Mouse (Mus musculus) left cerebral cortex, postnatal 36 days (tissue): Measurements from ENCODE around the gene Tm4sf5. TPM values are rescaled to one million over a fixed set of nuclear protein-coding genes. Genes with fewer than 3 reads are reported as not detected.
"Not testable (repeated sequence)": the region's sequence is repeated elsewhere in the genome, so short reads cannot be mapped to it uniquely, and the experiment has no call there.

Experiments used
- DNase-seq, 2 experiments: peaks; one replicate each; pipeline ENCODE4 v3.0.0; 2021 to 2022; ENCODE audit warnings: low spot score in 2 of 2, mixed read lengths in 1 of 2
- intact Hi-C: fragments of 180-260 bp; cut with DNase I; formaldehyde crosslinking; loops from one replicate; pipeline ENCODE4 v1.15.1; 2025
- total RNA-seq, 2 experiments: library from RNA; stranded (reverse); gene quantifications; 2 replicates each; pipeline ENCODE4 v1.2.3; 2021

The Tm4sf5 gene
- not detected for total RNA-seq

DNA sequence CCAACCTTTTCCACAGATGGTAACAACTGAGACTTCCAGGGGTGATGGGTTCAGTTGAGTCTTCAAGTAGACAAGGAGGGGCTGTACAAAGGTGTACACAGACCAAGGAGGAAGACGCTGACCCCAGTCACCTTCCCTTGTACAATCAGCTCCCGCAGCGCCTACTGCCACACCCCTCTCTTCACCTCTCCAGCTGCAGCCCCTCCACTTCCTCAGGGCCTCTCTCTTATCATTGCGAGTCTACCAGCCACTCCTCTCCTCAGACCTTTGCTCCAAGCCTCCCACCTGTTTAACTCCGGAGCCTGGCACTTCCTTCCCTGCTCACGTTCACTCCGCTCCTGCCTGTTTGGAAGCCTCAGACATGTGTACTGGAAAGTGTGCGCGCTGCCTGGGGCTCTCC lies at the start of gene Tm4sf5:
Tm4sf5 (plus strand) TSS at position 275 of the 400 bp plus-strand sequence.
- intact Hi-C loops: loop anchor here (5.0 kb wide), 3 partner anchors 53 to 93 kb away; partner anchors contain the start of genes Arrb2, Med11 and Pelp1
- DNase-seq: no peak

DNA sequence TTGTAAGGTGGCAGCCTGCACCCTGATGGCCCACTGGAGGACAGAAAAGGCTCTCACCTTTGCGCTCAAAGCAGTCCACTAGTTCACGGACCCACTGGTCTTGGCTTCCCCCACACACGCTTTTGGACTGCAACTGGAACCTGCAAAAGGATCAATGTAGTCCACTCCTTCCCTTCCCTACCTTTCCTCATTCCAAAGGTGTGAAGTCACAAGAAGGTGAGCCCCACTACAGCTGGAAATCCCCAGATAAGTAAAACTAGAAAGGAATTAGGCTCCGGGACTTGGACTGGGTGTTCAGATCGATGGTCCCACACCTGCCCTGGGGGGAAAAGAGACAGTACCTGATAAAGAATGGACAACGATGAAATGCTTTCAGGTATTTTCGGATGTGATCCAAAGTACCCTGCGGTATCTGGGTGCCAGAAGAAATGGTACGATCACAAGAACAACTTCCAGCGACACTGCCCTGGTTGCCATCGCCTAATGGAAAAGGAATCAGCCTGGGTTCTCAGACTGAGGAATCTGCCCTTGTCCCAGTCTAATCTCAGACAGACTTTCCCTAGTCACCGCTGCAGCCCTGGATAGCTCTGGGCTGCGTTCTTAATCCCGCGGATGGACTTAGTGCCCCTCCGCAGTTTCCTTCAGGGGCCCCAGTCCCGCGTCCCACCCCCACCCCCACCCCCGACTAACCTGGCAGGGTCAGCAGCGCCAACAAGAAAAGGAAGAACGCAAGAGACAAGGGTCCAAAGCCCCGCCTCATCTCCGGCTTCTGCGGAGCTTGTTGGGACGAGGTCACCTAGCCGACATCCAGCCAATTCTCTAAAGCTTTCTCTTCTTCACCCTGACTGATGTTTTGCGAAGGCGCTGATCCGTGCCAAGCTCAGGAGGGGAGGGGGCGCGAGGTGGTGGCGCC lies 46.1 kb upstream of the Tm4sf5 start, which contains the start of gene Zmynd15:
Zmynd15 (plus strand) TSS at position 746 of the 913 bp plus-strand sequence.
- intact Hi-C loops: no loop called here
- no peak for DNase-seq

DNA sequence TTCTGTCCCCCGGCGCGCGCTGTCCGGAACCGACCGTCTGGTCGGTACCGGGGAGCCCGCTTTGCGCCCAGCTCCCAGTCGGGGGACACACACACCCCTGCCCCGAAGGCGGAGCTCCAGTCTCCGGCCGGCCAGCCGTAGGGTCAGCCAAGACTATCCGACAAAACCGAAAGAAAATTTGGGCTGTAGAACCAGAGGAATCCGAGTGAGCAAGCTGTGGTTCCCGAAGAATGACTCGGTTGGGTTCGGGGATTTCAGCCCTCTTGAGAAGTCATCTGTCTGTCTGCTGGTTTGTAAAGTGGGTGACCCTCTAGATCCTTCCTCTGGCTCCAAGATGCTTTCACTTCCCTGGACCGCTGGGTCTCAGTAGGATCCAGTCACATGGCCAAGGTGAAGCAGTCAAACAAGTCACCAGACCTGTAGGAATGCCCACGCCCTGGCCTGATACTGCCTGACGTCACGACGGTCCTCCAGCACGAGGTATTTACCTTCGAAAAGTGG lies 45.4 kb upstream of the Tm4sf5 start, which contains the start of gene Cxcl16:
Cxcl16 (minus strand) TSS at position 384 of the 501 bp plus-strand sequence.
- DNase-seq: no peak
- intact Hi-C loops: no loop called here

DNA sequence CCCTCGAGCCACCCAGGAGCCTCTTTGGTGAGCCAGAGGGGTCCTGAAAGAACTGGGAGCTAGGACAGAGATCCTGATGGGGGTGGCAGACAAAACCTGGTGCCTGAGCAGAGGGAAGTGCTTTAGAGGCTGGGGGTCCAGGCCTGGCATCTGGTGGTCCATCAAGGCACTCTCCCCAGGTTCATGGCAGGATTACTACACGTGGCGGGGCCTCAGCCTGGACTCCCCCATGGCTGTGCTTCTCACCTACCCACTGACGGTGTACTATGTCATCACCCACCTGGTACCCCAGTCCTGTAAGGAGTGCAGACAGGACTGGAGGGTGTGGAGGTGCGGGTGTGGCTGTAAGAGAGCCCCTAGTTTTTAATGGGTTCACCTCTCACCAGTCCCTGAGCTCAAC lies 41.1 kb upstream of the Tm4sf5 start:
- DNase-seq: no peak
- intact Hi-C loops: no loop called here

DNA sequence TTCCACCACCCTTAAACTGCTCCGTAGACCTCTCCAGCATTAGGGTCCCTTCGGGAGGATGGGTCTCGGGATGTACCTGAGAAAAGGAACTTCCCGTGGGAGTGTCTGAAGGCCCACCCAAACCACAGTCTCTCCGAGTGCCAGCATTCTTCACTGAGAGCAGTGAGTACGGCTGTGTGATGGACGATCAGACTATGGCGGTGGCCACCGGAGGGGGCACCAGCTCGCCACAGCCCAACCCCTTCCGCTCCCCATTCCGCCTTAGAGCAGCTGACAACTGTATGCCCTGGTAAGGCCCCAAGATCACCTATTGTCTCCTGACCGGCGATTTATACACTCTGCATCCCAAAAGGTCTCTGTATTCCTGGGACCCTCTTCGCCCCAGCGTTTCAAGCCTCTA lies 39.8 kb upstream of the Tm4sf5 start:
- no peak for DNase-seq
- intact Hi-C loops: no loop called here

DNA sequence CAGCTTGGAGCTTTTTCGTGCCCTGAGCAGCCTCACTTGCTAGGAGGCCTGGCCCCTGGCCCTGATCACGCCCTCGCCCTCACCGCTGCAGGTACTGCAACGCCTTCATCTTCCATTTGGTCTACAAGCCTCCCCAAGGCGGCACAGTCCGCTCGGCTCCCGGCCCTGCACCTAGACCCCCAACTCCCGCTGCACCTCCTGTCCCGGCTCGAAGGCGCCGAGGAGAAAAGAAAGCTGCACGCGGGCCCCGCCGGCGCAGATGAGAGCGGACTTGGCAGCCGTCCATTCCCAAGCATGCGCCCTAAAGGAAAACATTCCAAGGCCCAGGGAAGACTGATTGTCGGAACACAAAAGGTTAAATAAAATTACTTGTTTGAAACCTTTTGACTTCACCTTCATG lies 39.2 kb upstream of the Tm4sf5 start:
- DNase-seq: no peak
- intact Hi-C loops: no loop called here

DNA sequence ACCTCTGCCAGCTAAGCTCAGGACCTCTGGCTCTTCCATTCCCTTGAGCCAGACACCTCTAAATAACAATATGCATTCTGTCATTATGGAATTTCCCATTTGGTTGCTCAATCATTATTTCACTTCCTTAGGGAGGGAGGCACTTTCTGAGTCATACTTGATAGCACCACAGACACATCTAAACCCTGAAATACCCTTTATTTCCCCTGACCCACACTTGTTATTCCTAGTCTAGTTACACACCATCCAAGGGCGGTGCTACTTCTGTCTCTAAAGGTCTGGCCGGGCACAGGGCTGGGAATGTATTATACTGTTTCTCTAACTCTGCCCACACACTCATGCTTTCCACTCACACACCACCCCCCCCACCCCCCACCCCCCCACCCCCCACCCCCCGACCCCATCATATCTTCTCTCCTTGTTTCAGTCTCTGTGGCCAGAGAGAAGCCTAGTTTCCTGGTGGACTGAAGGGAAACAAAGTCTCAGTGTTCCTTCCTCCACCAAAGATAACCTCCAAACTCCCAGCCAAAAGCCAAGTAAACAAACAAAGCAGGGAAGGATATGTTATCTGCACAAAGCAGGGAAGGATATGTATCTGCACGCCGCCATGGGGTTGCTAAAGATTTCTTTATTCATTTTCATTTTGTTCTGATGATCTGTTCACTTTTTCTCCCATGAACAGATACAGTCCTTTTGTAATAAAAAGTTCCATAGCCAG lies 37.0 kb upstream of the Tm4sf5 start:
- no peak for DNase-seq
- intact Hi-C loops: no loop called here

DNA sequence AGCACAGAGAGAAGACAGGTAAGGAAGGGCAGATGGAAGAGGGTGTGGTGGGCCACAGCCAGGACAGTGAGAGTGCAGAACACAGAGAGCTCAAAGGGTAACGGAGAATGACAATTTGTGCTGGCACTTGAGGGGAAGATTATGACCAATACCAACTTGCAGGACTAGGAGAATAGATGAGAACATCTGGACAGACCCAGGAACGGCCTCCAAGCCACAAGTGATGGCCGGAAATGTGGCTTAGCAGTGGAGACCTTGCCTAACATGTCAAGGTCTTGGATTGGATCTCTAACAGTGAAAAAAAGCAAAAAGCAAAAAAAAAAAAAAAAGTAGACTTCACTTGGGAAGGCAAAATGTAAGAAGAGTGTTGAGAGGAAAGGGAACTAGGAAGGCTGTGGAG lies 35.3 kb upstream of the Tm4sf5 start:
- DNase-seq: no peak
- intact Hi-C loops: no loop called here

DNA sequence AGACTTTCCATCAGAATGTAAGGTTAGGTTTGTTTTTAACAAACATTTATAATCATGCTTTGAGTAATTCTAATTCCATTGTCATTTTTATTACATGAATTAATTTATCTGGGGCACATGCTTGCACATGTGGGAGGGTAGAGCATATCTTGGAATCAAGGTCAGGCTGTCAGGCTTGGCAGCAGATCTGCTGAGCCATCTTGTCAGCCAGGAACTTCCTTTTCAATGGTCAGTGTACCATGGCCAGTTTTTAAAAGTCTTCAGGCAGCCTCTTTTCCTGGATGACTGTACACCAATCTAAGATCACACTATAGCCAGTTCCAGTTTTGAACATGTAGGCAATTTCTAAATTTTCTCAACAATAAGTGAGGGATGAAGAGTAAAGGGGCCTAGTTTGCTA lies 32.3 kb upstream of the Tm4sf5 start:
- DNase-seq: no peak

DNA sequence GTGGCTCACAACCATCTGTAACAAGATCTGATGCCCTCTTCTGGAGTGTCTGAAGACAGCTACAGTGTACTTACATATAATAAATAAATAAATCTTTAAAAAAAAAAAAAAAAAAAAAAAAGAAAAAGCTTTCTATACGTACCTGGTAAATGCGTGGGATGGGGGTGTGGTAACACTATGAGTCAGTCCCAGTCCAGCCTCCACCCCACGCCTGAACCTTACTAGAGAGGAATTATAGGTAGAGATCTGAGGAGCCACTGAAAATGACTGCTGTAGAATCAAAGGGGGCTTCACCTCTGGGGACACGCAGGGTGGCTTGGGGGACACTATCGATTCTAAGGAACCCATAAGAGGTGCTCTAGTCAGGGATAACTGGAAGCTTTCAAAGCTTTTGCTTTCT lies 31.8 kb upstream of the Tm4sf5 start:
- intact Hi-C loops, DNase-seq: not testable (repeated sequence)

More for the DNA sequence above, 32.3 kb upstream of the Tm4sf5 start:
- intact Hi-C loops: no loop called here

DNA sequence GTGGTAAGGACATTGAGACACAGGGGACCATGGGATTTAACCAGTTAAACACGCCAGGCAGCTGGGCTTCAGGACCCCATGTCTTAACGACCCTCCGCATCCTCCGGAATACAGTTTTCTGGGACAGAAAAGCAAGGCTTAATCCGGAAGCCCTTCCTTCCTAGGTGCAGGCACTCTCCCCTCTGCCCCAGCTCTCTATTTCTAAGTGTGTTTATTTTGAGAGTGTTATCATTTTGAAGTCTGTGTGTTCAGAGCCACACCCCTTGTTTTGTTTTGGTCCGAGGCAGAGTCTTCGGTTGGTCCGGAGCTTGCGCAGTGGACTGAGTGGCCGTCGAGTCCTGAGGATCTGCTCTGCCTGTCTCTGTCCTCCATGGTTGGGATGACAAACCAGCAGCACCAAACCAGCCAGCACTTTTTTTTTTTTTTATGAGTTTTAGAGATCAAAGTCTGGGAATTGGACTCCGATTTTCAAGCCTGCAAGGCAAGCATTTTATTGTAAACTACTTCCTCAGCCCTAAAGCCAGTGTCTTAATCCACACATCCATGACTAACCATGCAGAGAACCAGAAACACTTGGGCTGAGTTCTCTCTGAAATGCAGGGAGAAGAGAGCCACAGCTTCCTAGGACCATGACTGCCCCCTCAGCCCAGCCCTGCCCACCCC lies 30.0 kb upstream of the Tm4sf5 start:
- intact Hi-C loops: no loop called here
- DNase-seq: no peak

DNA sequence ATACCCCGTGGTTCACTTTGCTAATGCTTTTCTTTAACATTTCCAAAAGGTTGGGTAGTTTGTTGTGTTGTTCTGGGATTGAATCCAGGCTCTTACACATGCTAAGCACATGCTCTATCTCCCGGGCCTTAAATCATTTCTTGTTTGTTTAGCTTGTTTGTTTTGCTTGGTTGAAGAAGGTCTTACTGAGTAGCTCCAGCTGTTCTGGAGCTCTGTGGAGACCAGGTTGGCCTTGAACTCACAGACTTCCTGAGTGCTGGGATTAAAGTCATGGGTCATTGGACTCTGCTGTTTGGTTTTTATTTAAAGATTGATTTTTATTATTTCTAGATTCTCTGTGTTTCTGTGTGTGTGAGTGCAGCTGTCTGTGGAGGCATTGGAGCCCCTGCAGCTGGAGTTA lies 19.5 kb upstream of the Tm4sf5 start:
- intact Hi-C loops: no loop called here

DNA sequence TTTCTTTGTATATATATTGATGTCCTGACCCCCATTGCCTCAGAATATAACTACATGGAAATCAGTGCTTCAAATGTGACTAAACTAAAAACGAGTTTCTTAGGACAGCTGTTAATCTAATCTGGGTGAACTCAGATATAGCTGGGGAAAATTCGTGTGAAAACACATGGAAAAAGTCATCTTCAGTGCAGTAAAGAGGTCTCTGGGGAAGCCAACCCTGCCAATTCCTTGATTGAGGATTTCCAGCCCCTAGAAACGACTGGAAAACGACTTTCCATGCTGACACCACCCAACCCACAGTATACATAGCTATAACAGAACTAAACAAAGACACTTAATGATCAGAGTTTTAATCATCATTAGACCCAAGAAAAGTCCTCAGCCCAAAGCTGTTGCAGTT lies 17.2 kb upstream of the Tm4sf5 start:
- intact Hi-C loops: no loop called here
- DNase-seq: no peak

More for the DNA sequence above, 19.5 kb upstream of the Tm4sf5 start:
- no peak for DNase-seq

DNA sequence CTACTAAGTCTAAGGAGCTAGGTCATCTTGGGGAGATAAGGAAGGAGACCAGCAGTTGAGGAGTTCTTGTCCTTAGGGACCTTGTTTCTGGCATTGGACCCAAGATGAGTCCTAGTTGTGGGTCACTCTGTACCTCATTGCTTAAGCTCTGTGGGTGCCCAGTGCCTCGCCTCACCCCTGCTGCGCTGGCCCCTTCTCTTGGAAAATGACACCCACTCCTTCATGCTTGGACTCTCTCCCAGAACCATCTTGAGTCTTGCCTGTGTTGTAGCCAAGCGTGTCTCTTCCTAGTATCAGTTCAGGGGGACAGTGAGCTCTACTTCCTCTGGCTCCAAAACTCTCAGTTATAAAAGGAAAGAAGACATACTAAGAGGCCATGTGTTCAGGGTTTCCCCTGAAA lies 15.9 kb upstream of the Tm4sf5 start:
- intact Hi-C loops: no loop called here
- DNase-seq: peak in 1 of 2 experiments; percentile 9

DNA sequence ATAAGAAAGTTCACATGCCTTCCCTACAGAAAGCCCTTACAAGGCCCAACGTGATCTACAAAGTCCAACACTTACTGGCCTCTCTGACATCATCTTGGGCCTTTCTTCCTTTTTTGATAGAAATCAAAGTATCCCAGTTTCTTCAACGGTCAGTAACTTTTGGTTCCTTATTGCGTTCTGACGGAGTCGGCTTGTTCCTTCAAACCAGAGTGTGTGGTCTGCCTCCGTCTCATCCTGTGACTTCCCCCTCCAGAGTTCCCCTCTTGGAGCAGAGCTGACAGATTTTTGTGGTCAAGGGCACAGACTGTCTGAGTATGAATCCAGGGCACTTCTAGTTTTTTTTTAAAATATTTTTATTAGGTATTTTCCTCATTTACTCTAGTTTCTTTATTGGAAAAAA lies 15.4 kb upstream of the Tm4sf5 start:
- intact Hi-C loops: no loop called here
- no peak for DNase-seq

DNA sequence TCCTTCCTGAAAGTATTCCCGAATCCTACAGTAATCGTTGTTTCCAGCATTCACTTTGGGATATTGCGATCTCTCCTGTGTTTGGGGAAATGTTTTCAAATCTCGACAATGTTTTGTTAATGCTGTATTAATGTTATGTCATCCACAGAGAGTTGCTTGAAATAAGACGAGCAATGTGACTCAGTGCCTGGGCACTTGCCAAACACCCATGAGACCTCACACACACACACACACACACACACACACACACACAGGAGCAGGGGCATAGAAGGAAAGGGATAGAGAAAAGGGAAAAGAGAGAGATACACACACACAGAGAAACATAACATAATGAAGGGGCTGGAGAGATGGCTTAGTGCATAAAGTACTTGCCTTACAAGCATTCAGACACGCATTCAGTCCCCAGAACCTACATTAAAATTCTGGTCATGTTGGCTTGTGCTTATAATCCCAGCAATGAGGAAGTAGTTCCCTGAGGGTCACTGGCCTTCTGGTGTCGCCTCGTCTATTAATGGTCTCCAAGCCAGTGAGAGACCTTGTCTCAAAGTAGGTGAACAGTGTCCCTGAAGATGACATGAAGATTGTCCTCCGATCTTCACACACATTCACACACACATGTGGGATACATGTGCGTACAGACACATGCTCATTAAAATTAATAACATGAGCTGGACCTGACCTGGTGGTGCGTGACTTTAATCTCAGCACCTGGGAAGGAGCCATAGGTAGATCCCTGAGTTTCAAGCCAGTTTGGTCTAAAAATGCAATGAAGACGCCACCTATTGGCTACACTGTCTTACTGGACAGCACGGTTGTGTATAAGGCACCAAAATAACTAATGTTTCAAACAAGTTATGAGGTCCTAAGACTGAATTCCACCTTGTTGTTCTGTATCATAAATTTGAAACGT lies 5.2 kb upstream of the Tm4sf5 start:
- intact Hi-C loops: no loop called here
- no peak for DNase-seq

DNA sequence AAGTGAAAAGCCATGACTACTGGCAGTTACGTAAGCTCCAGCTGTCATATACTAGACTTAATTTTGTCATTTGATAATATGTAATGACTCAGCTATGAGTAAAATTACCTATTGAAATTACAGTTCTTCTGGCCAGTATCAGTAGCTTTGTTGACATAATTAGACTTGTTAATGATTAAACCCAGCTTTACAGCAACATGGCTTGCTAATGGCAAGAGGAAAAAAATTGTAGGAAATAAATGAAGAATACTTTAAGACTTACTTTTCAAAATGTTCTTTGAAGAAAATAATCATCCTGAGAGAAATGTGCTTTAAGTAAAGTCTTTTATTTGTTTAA lies 4.6 kb upstream of the Tm4sf5 start:
- intact Hi-C loops: no loop called here

DNA sequence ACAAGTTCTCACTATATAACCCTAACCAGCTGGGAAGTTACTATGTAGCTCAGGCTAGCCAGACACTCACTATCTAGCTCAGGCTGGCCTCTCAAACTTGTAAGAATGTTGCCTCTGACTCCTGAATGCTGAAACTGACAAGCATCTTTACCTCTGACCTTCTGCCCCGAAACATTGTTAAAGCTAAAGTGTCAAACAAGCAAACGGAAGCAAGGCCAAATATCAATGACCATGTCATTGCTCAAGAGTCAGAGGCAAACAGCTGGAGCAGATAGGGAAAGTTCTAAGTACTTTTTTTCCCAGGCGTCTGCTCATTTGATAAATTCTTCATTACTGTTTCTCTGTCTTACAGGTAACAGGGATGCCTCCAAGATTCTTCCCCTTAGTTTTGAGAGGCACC lies 3.0 kb upstream of the Tm4sf5 start:
- intact Hi-C loops: no loop called here
- DNase-seq: no peak

More for the DNA sequence above, 4.6 kb upstream of the Tm4sf5 start:
- DNase-seq: no peak

DNA sequence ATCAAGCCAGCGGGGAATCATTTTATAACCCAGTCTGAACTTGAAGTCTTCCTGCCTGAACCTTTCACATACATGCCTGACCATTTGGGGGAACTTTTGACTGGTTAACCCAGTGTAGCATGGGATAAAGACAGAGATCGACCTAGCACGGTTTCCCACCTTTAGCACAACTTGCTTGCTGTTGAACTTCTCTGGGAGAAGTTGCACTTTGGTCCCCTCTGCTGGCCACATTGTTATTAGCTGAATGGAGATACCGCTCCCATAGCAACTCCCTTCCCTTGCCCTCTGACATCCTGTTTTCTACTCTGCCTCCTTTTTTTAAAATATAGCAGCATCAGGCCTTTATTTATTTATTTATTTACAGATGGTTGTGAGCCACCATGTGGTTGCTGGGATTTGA lies 1.3 kb downstream of the Tm4sf5 start:
- intact Hi-C loops: loop anchor here (5.0 kb wide), 3 partner anchors 54 to 94 kb away; partner anchors contain the start of genes Arrb2, Med11 and Pelp1

More for the DNA sequence above, 1.3 kb downstream of the Tm4sf5 start:
- no peak for DNase-seq
